Mouse (Mus musculus) frontal cortex, adult 2 months (tissue): ENCODE measurements at regions not wholly inside any gene's neighbourhood (a gene's known extent, or its start where the extent isn't known, plus 50 kb on each side); places are given as distances from the start of the nearest gene placed in this dataset.

Source experiments
- DNase-seq, 2 experiments: peaks; one replicate each; pipeline ENCODE4 v3.0.0; 2022; ENCODE audit warnings: low spot score in 1 of 2; ENCODE audit errors: extremely low spot score in 1 of 2

GRCm38 (mm10) chr14:61665815-61666214 lies 58.6 kb downstream of the Kcnrg start:
- DNase-seq: no peak

GRCm38 (mm10) chr14:61673184-61673583 lies 65.9 kb downstream of the Kcnrg start:
- no peak for DNase-seq

GRCm38 (mm10) chr14:61678107-61678506 lies 70.8 kb downstream of the Kcnrg start:
- DNase-seq: no peak

GRCm38 (mm10) chr14:61680818-61681707 lies 73.8 kb downstream of the Kcnrg start:
- peak; percentile 64 to 84 for DNase-seq

- peak; percentile 58 to 86 for DNase-seq
These were observed 74.7 kb downstream of the Kcnrg start for GRCm38 (mm10) chr14:61681708-61682701.

- peak in 1 of 2 experiments; percentile 66 for DNase-seq
These were observed 75.6 kb downstream of the Kcnrg start for GRCm38 (mm10) chr14:61682721-61683355.

GRCm38 (mm10) chr14:61683356-61683740 lies 76.1 kb downstream of the Kcnrg start:
- no peak for DNase-seq

GRCm38 (mm10) chr14:61683791-61684411 lies 76.6 kb downstream of the Kcnrg start:
- DNase-seq: peak in 1 of 2 experiments; percentile 35

- no peak for DNase-seq
These were observed 77.4 kb downstream of the Kcnrg start for GRCm38 (mm10) chr14:61684473-61685230.

GRCm38 (mm10) chr14:61685231-61685800 lies 78.1 kb downstream of the Kcnrg start:
- DNase-seq: no peak

- no peak for DNase-seq
These were observed 78.9 kb downstream of the Kcnrg start for GRCm38 (mm10) chr14:61686101-61686691.

- DNase-seq: no peak
These were observed 79.6 kb downstream of the Kcnrg start for GRCm38 (mm10) chr14:61686821-61687341.

GRCm38 (mm10) chr14:61687346-61688012 lies 80.2 kb downstream of the Kcnrg start:
- DNase-seq: no peak

- no peak for DNase-seq
These were observed 80.8 kb downstream of the Kcnrg start for GRCm38 (mm10) chr14:61688013-61688520.

- no peak for DNase-seq
These were observed 81.4 kb downstream of the Kcnrg start for GRCm38 (mm10) chr14:61688666-61689065.

GRCm38 (mm10) chr14:61689281-61689680 lies 82.0 kb downstream of the Kcnrg start:
- no peak for DNase-seq

GRCm38 (mm10) chr14:61689776-61690175 lies 82.5 kb downstream of the Kcnrg start:
- no peak for DNase-seq
